Mouse (Mus musculus) colon, adult 2 months (tissue): ENCODE measurements around the gene Col5a2. TPM values are rescaled to one million over a fixed set of nuclear protein-coding genes. Genes with fewer than 3 reads are reported as not detected.

Experiments
- polyA plus RNA-seq: library from polyadenylated mRNA; depleted of rRNA; stranded (reverse); fragments of >200 nt; gene quantifications from 2 replicates; pipeline ENCODE4 v1.2.3, GENCODE M21; 2012; rRNA removed

The Col5a2 gene
- polyA plus RNA-seq, result 13.5 and 13.6 TPM in 2 replicates

DNA sequence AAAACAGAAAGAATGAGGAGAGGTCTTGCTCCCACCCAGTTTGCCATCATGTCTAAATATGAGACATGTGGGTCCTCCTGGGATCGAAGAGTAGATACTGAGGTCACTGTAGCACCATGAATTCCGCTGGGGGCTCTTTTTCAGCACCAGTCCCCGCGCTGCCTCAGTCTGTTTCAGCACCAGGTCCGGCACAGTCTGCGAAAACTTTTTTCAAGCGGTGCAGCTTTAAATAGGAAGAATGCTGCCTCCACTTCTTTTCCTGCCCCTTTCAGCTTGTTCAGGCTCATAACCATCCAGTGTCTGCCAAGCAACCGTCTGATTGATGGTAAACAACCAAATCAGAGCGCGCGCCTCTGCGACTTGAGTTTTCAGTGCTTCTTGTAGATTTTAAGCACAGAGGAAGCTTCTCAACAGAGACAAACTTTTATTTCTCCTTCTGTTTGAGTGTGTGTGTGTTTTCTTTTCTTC lies at the start of gene Col5a2:
TSS of gene Col5a2 (minus strand) at position 418 of the 468 bp plus-strand sequence.

Other genes starting within 250 kb of the Col5a2 start
- 130 and 165 TPM in 2 replicates for gene Col3a1, start 191.7 kb downstream of the Col5a2 start, polyA plus RNA-seq